Mouse (Mus musculus): Measurements from ENCODE around the gene Sertad2.

DNA sequence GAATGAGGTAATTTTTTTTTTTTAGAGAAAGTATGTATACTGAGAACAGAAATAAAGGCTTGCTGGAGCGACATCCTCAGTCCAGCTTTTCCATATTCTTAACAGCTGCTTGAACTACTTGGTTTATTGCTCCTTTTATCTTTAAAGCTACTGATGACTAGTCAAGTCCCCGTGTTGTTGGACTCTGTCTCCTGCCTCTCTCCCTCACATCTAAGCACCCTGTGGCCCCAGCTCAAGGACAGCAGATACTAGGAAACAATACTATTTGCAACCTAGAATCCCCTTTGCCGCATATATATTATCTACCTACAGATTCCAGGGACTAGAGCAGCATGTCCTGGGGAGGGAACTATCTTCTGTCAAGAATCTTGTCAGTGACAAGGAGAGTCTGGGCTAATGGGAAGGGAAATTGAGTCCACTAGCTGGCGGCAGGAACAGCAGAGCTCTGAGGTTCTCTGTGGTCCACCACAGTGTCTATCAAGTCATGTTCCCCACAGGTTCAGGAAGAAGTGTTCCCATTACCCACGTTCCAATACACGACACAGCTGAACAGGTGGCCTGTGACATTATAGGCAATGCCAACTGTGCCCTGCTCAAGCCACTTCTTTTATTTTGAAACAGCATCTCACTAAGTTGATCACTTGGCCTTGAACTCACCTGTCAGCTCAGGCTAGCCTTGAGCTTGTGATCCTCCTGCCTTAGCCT lies 49.0 kb upstream of the Sertad2 start:
- no peak for TF ChIP-seq GATA1 (IDR thresholded peaks at IDR 0.05; ENCODE audit: low read length)
- TF ChIP-seq TAL1 (IDR thresholded peaks at IDR 0.05; ENCODE audit: low read length): no peak
